Mouse (Mus musculus) lung, adult 2 months (tissue): ENCODE results near the gene Syp.

Source experiments
- CTCF ChIP-seq: fragments of 200-500 bp; IDR thresholded peaks from 2 replicates; pipeline ENCODE4 v1.5.1; 2011; ENCODE audit warnings: mild to moderate bottlenecking, low read length, control low read depth; ENCODE audit not compliant: insufficient read depth
- POLR2A ChIP-seq: fragments of 200-500 bp; IDR thresholded peaks from 2 replicates; pipeline ENCODE4 v1.6.1; 2011; ENCODE audit warnings: low read depth, mild to moderate bottlenecking, control low read depth, low read length, borderline replicate concordance; ENCODE audit errors: extremely low read depth

- TF ChIP-seq CTCF (no peak), POLR2A (no peak)
Measured at GRCm38 (mm10) chrX:7688321-7688720, 50.0 kb downstream of the Syp start.
